Mouse (Mus musculus): Measurements from ENCODE around the gene Abl1.
A peak's percentile ranks its signal among the peaks of the same experiment; 100 is the strongest.

The Abl1 gene

DNA sequence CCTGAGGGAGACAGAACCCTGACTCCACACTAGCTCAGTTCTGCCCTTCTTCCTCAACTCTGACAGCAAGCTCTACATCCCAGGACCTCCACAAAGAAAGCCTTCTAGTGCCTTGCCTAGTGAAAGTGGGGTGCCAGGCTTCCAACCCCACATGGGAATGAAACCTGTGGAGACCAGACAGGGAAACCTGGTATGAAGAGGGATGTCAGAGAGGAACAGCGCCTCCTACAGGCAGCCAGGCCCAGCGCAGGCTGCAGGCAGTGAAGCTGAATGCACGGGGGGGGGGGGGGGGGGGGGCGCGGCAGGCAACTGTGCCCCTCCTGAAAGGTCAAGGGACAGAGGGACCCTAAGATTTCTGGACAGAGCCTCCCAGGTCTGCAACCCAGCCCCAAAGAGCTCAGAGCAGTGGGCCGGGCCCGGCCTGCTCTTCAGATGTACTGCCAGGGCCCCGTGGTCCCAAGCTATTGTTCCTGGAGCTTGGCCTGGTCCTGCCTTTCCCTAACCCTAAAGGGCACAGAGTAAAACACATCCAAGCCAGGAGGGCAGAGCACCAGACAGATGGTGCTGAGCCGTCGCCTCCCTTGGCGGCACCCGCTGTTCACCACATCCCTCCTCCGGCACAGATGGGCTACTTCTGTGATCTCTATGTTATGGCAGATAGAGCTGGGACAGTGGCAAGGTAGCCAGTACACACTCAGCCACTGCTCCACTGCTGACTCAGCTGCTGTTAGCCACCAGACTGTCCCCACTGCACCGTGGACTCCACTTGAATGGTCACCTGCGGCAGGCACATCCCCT is 136.0 kb downstream of the Abl1 start:
- no peak for DNase-seq (ENCODE audit: low read depth, low spot score)

DNA sequence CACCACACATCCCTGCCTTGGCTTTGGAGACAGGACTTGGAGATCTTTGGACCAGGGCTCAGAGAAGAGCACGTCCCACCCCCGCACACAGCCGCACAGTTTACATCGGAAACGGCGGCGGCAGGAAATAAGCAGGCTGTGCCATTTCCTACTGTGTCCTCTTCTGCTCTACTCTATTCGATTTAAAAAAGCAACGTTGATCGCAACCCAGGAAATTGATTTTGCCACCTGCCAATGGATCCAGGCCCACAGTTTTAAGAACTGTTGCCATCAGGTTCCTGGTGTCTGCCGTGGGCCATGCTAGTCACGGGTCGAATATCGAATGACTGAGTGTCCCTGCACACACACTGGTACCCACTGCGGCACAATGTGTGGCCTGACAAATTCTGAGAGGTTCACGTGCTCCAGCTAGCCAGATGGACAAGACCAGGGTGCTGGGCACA is 137.3 kb downstream of the Abl1 start:
- no peak for DNase-seq (ENCODE audit: low read depth, low spot score)

DNA sequence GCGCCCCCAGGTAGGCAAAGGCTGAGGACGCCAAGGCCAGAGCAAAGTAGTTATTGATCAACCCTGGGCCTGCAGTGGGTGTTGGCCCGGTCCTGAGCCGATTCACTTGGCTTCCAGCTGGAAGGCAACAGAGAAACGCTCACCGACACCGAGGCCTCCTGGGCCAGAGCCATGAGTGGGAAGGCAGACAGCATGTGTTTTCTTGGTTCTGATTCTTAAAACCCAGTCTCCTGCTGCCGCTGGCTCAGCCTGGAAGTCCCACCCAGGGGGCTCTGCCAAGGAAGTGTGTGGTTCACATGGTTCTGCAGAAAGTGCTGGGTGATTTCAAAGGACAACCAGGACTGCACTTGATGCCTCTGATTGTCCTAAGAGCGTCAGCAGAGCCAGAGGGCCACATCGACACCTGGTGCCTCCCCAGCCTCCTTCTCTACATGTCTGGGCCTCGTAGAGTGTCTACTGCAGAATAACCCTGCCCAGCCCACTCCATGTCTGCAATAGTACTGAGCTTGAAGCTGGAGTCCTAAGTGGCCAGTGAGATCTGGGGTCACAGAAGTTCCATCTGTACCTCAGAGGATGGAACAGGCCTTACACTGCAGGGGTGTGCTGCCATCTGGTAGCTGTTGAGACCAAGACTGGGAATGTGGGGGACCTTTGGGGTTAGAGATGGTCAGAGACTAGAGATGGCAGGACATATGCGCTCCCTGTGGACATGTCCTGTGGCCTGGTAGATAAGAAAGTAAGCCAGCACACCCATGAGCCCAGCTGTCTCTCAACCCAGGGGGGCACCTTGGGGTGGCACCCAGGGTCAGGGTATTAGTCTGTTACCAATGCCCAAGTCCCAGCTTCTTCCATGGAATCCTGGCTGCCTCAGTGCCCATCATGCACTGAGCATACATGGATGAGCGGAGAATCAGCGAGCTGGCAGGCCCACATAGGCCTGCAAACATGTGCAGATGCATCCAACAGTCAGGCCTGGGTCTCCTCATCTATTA is 138.2 kb downstream of the Abl1 start:
- DNase-seq (ENCODE audit: low read depth, low spot score) = no peak

DNA sequence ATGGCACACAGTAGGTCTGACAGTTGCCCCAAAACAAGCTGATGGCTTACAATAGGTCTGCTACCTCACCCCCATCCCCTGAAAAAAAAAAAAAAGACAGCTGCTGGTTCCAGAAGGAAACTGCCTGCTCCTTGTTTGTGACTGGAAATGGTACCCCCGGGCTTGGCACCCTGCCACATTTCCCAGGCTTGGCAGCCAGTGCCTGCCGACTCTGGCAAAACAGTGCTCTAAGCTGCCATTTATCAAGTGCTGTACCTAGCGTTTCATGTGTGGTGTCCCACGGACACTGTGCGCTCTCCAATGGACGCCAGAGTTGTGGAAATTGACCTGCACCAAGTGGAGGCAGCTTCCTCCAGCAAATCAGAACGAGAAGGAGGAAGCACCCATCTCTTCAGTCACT is 139.7 kb downstream of the Abl1 start:
- DNase-seq (ENCODE audit: low read depth, low spot score) = no peak

DNA sequence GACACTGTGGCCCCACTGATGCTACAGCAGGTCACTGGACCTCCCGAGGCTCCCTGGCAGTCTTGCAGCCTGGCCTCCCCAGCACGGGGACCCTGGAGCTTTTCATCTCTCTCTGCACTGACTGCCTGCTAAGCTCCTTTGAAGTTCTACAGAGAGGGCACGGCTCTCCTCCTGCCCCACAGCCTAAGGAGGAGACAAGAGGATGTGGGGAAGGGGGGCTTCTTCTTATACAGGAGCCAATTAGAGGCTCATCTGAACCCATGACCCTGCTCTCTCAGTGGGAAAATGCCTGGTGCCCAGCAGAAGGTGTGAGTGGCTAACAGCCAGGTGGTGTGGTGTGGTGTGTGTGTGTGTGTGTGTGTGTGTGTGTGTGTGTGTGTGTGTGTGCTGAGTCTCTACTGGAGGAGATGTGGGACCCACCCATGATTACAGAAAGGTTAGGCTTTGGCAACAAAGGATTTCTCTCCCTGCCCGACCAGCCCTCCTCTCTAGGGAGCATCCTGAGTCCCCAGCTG is 140.2 kb downstream of the Abl1 start:
- no peak for DNase-seq (ENCODE audit: low read depth, low spot score)

DNA sequence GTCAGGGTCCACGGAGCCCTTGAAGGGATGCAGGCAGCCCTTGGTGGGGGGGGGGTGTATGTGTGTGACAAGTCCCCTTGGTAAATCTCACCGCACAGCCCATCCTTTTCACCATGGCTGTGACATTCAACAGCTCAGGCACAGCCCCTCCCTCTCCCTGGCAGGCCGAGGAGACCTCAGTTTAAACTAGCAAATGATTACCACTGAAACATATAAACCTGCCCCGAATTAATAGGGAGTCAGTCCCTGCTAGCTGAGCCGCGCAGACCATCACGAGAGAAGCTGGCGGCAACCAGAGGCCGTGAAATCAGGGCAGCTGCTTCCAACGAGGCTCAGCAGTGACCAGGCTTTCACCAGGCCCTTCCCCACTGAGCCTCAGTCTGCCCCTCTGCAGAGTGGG is 147.9 kb downstream of the Abl1 start:
- DNase-seq (ENCODE audit: low read depth, low spot score) = no peak

DNA sequence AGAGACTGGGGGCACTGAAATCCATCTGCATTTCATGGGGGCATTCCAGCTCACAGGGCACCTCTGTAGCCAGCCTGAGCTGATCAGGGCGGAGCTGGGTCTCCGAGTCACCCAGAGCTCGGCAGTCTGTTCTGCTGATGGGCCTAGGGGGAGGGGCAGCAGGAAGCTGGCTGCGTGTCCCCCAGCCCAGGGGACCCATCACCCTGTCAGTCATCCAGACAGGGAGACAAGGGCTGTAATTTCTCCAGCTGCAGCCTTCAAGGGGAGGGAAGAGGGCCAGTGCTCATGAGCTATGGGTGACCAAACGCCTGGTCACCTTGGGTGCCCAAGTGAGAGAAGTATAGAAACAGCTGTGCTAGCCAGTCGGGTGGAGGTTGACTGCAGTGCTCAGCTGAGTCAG is 148.8 kb downstream of the Abl1 start:
- peak; percentile 54 for DNase-seq (ENCODE audit: low read depth, low spot score)

DNA sequence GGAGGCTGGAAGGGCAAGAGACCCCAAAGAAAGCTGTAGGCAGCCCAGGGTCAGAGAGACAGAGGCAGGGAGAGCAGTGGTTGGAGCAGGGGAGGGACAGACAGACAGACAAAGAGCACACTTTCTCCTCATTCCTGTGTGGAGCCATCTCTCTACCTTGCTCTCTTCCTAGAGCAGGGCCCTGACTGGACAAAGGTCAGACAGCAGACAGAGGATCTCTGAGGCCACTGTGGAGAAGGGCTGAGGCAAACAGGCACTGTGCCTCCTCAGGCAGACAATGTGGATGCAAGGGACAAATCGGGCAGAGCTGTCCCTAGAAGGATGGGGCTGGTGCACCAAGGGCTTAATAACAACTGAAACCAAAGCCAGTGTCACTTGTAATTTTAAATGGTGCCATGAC is 150.7 kb downstream of the Abl1 start:
- DNase-seq (ENCODE audit: low read depth, low spot score) = no peak

DNA sequence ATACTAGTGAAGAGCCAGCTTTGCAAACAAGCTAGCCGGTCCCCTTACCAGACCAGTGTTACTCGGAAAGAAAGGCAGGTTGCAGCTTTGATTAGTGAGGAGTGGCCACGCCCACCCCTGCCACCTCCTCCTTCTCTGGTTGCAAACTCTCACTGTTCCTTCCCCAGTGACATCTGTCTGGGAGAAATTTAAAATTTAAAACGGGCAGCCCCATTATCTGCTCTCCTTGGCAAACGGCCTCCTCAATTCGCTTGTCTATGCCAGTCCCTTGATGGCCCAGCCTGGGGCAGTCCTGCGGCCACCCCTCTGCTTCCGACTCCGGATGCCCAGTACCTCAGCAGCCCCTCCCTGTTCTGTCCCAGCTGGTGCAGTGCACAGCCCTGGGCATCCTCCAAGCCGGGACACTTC is 156.6 kb downstream of the Abl1 start:
- DNase-seq (ENCODE audit: low read depth, low spot score) = no peak

DNA sequence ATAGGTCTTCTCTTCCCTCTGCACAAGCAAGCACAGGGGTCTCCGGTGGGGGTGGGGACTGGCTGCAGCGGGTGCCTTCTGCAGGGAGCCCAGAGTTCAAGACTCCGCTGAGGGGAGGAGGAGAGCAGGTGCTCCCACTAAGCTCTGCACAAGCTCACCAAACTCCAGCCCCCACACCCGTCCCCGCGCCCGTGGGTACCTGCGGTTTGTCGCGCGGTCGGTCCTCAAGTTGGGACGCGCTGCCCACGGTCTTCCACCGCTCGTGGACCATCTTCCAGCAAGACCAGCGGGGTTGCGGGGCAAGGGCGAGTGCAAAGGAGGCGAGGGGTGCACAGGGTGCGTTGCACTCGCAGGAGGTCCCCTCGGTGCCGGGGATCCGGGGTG is 157.3 kb downstream of the Abl1 start:
- no peak for DNase-seq (ENCODE audit: low read depth, low spot score)

DNA sequence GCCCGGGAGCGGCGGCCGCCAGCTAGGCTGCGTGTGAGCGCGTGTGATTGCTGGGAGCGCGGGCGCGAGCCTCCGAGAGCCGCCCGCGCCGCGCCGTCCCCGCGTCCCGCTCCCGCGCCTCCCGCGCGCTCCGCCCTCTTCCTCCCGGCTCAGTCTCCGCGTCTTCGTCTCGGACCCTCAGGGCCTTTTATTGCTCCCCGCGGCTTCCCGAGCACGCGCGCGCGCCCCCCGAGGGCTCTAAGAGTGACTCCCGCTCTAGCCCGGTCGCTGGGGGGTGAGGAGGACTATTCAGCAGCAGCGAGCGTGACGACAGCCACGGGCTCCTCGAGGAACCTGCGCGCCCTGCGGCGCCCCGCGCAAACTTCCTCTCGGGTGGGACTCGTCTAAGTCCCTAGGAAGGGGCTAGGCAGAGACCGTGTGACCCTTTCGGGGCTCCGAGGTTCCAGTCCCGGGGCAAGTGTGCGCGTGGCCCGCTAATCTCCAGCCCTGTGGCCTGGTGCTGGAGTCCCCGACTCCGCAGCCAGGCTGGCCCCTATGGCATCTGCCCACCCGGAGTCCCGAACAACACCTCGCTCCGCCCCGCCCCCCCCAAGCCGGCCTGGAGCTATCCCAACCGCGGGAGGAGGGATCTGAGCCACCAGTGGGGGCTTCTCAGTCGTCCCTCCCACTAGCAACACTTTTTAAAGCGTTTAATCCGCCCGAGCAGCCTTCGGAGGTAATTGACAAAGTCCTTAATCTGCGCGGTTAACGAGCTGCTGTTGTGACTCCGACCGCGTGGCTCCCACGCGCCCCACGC is 157.9 kb downstream of the Abl1 start, which contains the start of gene Fibcd1:
Fibcd1 (minus strand) TSS at position 110 of the 796 bp plus-strand sequence.
- DNase-seq (ENCODE audit: low read depth, low spot score) = no peak

DNA sequence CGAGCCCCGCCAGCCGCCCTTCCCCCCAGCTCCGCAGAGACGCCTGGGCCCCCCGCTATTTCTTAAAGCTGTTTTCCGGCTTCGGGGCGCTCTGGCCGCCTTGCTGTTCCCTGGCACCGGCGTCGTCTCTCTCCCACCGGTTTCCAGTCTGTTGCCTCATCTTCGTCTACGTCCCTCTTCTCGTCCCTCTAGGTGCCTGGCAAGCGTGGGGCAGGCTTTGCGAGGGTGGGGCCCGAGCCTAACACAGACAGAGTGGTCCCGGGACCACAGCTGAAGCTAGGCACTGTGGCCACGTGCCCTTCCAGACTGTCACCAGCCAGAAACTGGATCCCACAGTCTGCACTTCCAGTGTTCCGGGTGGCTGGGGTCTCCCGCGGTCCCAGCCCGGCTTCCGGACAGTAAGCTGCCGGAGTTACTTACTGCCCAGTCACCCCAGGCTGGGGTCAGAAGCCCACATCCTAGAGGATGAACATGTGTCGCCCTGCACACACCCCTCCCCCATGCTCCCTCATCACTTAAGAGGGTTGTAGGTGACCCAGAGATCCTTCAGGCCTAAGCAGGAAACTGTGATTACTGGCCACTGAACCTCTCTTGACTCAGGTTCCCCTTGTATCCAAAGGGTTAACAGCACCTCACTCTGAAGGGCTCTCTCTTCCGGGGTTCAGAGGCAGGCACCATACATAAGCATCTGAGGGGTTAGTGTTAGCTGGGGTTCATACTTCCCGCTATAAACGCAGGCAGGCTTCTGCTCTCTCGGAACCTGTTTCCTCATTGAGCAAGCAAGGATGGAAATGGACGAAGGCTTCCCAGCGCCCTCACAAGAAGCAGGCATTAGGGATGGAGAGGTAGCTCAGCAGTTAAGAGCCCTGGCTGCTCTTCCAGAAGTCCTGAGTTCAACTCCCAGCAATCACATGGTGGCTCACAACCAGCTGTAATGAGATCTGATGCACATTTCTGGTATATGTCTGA is 158.8 kb downstream of the Abl1 start:
- no peak for DNase-seq (ENCODE audit: low read depth, low spot score)

DNA sequence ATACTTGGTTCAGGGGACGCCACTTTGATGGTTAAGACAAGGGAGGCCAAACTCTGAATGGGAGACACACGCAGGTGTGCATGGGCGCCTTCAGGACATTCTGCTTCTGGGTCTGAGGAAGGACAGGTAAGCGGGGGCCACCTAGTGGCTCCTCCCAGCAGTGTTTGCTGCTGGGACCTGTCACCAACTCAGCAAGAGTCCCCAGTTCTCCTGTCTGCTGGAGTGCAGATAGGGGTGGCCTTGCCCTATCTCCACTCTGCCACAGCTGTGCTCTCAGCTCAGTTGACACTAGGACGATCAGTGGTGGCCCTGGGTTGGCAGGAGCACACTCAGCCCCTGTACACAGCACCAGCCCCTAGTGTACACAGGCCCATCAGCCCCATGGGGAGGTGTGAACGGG is 159.7 kb downstream of the Abl1 start:
- DNase-seq (ENCODE audit: low read depth, low spot score) = no peak

DNA sequence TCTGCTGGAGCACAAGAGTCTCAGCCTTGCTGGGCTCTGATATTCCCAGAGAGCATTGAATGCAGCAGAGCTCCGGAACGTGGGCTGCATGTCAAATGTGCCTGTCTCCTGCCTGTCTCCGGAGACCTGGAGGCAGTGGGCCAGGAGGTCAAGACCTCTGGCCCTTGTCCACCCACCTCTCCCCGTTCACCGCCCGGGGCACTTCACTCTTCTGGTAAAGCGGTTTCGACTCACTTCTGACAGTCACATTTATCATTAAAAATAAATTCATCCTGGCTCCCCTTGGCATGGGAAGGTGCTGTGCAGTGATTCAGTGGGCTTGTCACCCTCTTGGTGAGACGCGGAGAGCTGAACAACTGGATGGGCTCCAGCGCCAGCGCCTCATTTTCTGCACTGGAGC is 162.0 kb downstream of the Abl1 start:
- peak; percentile 91 for DNase-seq (ENCODE audit: low read depth, low spot score)

Measured in 3T3-L1 (cell line).